Mouse (Mus musculus) lung, embryonic 16.5 days (tissue): Measurements from ENCODE around the gene Slc25a30. TPM values are rescaled to one million over a fixed set of nuclear protein-coding genes. Genes with fewer than 3 reads are reported as not detected.
"Not testable (repeated sequence)": the region's sequence is repeated elsewhere in the genome, so short reads cannot be mapped to it uniquely, and the experiment has no call there.

Experiments
- ATAC-seq: fragments of 200-750 bp; cut with Nextera tagmentation; 2 replicates; pipeline ENCODE4 v1.8.0; 2017; ENCODE audit warnings: low read depth, mild to moderate bottlenecking, moderate library complexity
- H3K27ac ChIP-seq: fragments of 300-500 bp; sonication (generic); 2 replicates; pipeline ENCODE4 v1.5.1; 2014; ENCODE audit warnings: mild to moderate bottlenecking, control low read depth, low read length
- H3K27me3 ChIP-seq: fragments of 300-500 bp; sonication (generic); 2 replicates; pipeline ENCODE4 v1.6.1; 2014; ENCODE audit warnings: low read depth, low read length, mixed read lengths; ENCODE audit not compliant: control insufficient read depth, insufficient read depth
- H3K36me3 ChIP-seq: fragments of 300-500 bp; sonication (generic); 2 replicates; pipeline ENCODE4 v1.6.1; 2014; ENCODE audit warnings: low read length; ENCODE audit not compliant: control insufficient read depth, insufficient read depth
- H3K4me1 ChIP-seq: fragments of 300-500 bp; sonication (generic); replicated peaks from 2 replicates; pipeline ENCODE4 v1.6.1; 2014; ENCODE audit warnings: low read length, mixed read lengths; ENCODE audit not compliant: control insufficient read depth, insufficient read depth
- H3K4me2 ChIP-seq: fragments of 300-500 bp; sonication (generic); 2 replicates; pipeline ENCODE4 v1.6.1; 2014; ENCODE audit warnings: low read depth, low read length, control low read depth
- H3K4me3 ChIP-seq: fragments of 300-500 bp; sonication (generic); 2 replicates; pipeline ENCODE4 v1.5.1; 2014; ENCODE audit warnings: mild to moderate bottlenecking, low read length, control low read depth
- H3K9ac ChIP-seq: fragments of 300-500 bp; sonication (generic); 2 replicates; pipeline ENCODE4 v1.6.1; 2014; ENCODE audit warnings: low read length, control low read depth
- H3K9me3 ChIP-seq: fragments of 300-500 bp; sonication (generic); 2 replicates; pipeline ENCODE4 v1.6.1; 2016; ENCODE audit warnings: low read length; ENCODE audit not compliant: control insufficient read depth
- WGBS: fragments of 180-500 bp; shearing (Covaris S2); extraction: QIAGEN DNeasy Blood & Tissue Kit; methylation state at CpG from one replicate; pipeline ENCODE4 v1.1.7; 2014; 5-methylcytosine and 5-hydroxymethylcytosine counted together
- polyA plus RNA-seq: library from polyadenylated mRNA; unstranded; fragments of >200 nt; fragmentation: Nextera tagmentation; extraction: Ambion mirVana; gene quantifications from 2 replicates; pipeline ENCODE4 v1.2.1, GENCODE M21; 2015

The Slc25a30 gene
- 3.3 and 3.5 TPM in 2 replicates for polyA plus RNA-seq

DNA sequence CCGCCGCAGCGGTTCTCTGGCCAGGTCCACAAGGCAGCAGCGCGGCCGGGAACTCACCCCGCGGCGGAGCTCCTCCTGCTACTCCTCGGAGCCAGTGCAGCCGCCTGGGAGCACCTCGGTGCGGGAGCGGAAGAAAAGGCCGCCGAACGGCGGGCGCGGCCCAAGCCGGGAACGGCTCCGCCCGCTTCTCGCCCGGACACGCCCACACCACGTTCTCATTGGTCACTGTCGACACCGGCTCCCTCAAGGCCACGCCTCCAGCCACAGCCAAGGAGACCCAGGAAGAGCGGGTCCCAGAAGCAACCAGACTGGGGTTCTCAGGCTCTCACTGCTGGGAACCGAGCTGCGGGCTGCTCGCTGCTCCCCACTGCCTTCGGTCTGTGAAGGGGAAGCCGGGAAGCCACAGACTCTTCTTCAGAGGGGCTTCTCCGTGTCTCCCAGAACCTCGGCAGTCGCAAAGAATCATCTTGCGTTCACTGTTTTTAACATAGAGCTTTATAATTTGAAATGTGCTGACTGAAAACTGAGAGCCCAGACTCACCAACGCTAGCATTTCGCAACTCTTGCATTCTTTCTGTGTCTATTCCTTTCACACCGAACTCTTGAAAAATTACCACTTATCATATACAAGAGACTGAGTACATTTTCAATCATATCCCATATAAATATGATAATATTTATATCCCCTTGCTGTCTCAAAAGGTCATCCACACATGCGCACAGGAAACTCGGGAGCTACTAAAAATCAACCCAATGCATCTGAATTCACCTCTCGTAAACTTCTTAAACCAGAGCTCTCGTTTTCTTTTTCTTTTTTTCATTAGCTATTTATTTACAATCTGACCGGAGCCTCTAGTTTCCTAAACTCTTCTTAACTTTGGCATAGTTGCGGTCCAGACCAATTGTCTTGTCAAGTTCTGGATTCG, at the start of gene Slc25a30:
Gene Slc25a30 (minus strand): TSS at position 170 of the 926 bp plus-strand sequence.
- ATAC-seq, result peak; percentile 100
- peak within 1 kb of the TSS; percentile 68 for H3K27ac ChIP-seq
- peak within 1 kb of the TSS; percentile 94 for H3K4me2 ChIP-seq
- H3K36me3 ChIP-seq, result no peaks in the 10 kb centered on the region
- H3K9me3 ChIP-seq, result no peaks in the 10 kb centered on the region
- peak within 1 kb of the TSS; percentile 81 for H3K9ac ChIP-seq
- peaks cover 4% of the 10 kb centered on the region; the same call in 1 of the 2 replicates for H3K4me1 ChIP-seq
- H3K27me3 ChIP-seq, result peaks cover 2% of the 10 kb centered on the region; the same call in 1 of the 2 replicates
- H3K4me3 ChIP-seq, result peak within 1 kb of the TSS; percentile 79
- WGBS, result 5% methylated on average over 42 of the region's 51 CpGs

DNA sequence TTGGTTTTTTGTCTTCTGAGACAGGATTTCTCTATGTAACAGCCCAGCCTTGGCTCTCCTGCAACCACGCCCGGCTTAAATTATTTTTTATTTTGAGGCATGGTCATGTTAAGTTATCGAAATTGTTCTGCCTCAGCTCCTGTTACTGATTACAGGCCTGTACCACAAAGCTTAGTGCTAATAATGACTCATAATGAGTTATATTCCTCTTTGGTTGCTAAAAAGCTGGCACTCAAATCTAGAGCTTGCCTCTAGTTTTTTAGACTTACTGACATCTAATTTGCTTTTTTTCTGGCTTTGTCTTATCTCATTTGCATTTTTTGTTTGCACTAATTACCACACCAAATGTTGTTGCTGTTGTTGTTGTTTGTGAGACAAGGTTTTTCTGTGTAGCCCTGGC, 49.7 kb upstream of the Slc25a30 start:
- no peak overlapping the region for H3K9ac ChIP-seq
- 86% methylated on average over 3 of the region's 3 CpGs for WGBS
- H3K9me3 ChIP-seq, result no peaks in the 10 kb centered on the region
- H3K4me1 ChIP-seq, result peaks cover 26% of the 10 kb centered on the region
- no peak overlapping the region for H3K27ac ChIP-seq
- H3K36me3 ChIP-seq, result no peaks in the 10 kb centered on the region
- H3K27me3 ChIP-seq, result no peaks in the 10 kb centered on the region
- H3K4me3 ChIP-seq, result no peak overlapping the region
- no peak overlapping the region for H3K4me2 ChIP-seq
- no peak for ATAC-seq

- peak overlapping the region; percentile 85 for H3K4me2 ChIP-seq
- no peaks in the 10 kb centered on the region for H3K9me3 ChIP-seq
- under 1% methylated on average over 16 of the region's 16 CpGs for WGBS
- peak overlapping the region; percentile 52 for H3K4me3 ChIP-seq
- H3K27me3 ChIP-seq, result no peaks in the 10 kb centered on the region
- H3K9ac ChIP-seq, result peak overlapping the region; percentile 74
- no peaks in the 10 kb centered on the region for H3K36me3 ChIP-seq
- peak; percentile 63 for ATAC-seq
- peak overlapping the region; percentile 97 for H3K27ac ChIP-seq
- H3K4me1 ChIP-seq, result peaks cover 26% of the 10 kb centered on the region
Measured at GRCm38 (mm10) chr14:75834739-75835381, 48.0 kb upstream of the Slc25a30 start.

GRCm38 (mm10) chr14:75834251-75834738, 47.5 kb upstream of the Slc25a30 start:
- Histone ChIP-seq H3K9ac (peak overlapping the region; percentile 74), H3K27me3 (no peaks in the 10 kb centered on the region), H3K4me1 (peaks cover 26% of the 10 kb centered on the region), H3K4me3 (peak overlapping the region; percentile 52), H3K4me2 (peak overlapping the region; percentile 85), H3K27ac (peak overlapping the region; percentile 97), H3K36me3 (no peaks in the 10 kb centered on the region), H3K9me3 (no peaks in the 10 kb centered on the region)
- 1% methylated on average over 10 of the region's 10 CpGs for WGBS
- peak; percentile 95 for ATAC-seq

GRCm38 (mm10) chr14:75833546-75834250, 46.9 kb upstream of the Slc25a30 start:
- H3K4me1 ChIP-seq, result peaks cover 32% of the 10 kb centered on the region
- H3K4me2 ChIP-seq, result peak overlapping the region; percentile 85
- H3K27me3 ChIP-seq, result no peaks in the 10 kb centered on the region
- H3K4me3 ChIP-seq, result peak overlapping the region; percentile 52
- no peaks in the 10 kb centered on the region for H3K9me3 ChIP-seq
- WGBS, result 5% methylated on average over 12 of the region's 12 CpGs
- H3K36me3 ChIP-seq, result no peaks in the 10 kb centered on the region
- H3K9ac ChIP-seq, result peak overlapping the region; percentile 63
- ATAC-seq, result peak; percentile 55
- H3K27ac ChIP-seq, result peak overlapping the region; percentile 97

DNA sequence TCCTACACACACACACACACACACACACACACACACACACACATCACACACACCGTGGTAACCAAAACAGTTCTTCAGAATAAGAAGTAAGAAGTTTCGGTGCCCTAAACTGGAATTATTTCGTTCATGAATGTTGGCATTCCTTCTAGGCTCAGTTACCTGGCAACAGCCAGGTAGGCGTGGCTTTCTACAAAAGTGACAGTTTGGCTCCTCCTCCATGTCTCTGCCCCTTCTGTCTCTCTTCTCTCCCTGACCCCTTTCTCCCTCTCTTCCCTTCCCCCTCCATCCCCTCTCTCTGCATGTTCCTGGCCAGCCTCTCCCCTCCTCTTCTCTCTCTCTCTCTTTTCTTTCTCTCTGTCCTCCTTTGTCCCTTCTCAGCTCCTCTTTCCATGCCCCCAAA, 46.1 kb upstream of the Slc25a30 start:
- no peaks in the 10 kb centered on the region for H3K27me3 ChIP-seq
- peaks cover 33% of the 10 kb centered on the region for H3K4me1 ChIP-seq
- WGBS, result 31% methylated on average over 4 of the region's 4 CpGs
- peak overlapping the region; percentile 97 for H3K27ac ChIP-seq
- H3K36me3 ChIP-seq, result no peaks in the 10 kb centered on the region
- H3K4me3 ChIP-seq, result peak overlapping the region; percentile 52
- peak overlapping the region; percentile 63; the same call in 1 of the 2 replicates for H3K9ac ChIP-seq
- H3K9me3 ChIP-seq, result no peaks in the 10 kb centered on the region
- no peak for ATAC-seq
- H3K4me2 ChIP-seq, result peak overlapping the region; percentile 85

GRCm38 (mm10) chr14:75832031-75832430, 45.2 kb upstream of the Slc25a30 start:
- no peak for ATAC-seq
- Histone ChIP-seq H3K27ac (no peak overlapping the region), H3K4me3 (no peak overlapping the region), H3K4me2 (no peak overlapping the region), H3K9ac (no peak overlapping the region), H3K36me3 (no peaks in the 10 kb centered on the region), H3K9me3 (no peaks in the 10 kb centered on the region), H3K27me3 (no peaks in the 10 kb centered on the region; the same call in 1 of the 2 replicates), H3K4me1 (peaks cover 25% of the 10 kb centered on the region)
- WGBS, result 83% methylated on average over 2 of the region's 2 CpGs

GRCm38 (mm10) chr14:75829817-75830216, 43.0 kb upstream of the Slc25a30 start:
- not testable (repeated sequence) for H3K27me3 ChIP-seq, H3K4me2 ChIP-seq, H3K9ac ChIP-seq, H3K9me3 ChIP-seq, ATAC-seq, H3K27ac ChIP-seq, H3K36me3 ChIP-seq, H3K4me3 ChIP-seq
- peaks cover 20% of the 10 kb centered on the region for H3K4me1 ChIP-seq
- 56% methylated on average over 14 of the region's 14 CpGs for WGBS
